ENCODE assay signal across 27 mouse cellular contexts in the genomic region with DNA sequence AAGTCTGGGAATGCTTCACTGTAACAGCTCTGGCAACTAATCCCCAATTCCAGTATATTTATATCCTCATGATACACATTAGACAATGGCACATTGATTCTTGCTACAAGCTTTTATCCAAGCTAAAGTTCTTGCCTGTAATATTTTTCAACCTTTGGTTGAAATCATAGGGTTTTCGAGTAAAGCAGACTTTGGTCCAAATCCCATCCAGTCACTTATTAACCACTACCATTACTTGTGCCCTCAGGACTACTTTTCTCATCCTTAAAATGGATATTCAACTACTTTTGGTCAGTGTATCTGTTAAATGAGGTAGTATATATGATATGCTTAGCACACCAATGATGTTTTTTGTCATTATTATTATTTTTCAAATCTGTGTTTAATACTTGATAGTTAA.
"Had no signal": no experiment of that assay in that cellular context is flagged by ENCODE, and none has a peak within 500 bp of the region (broad histone marks: within the 10 kb centered on the region; RNA-seq: fewer than 3 reads in every experiment).

No protein-coding gene starts in this region.

- ATAC-seq: forebrain, embryonic 13.5 days; forebrain, embryonic 14.5 days; forebrain, embryonic 15.5 days; forebrain, embryonic 16.5 days; forebrain, postnatal 0 days had no signal

- H3K27me3 ChIP-seq: embryonic facial prominence, embryonic 12.5 days; embryonic facial prominence, embryonic 13.5 days; embryonic facial prominence, embryonic 15.5 days; forebrain, embryonic 12.5 days; forebrain, embryonic 13.5 days; forebrain, embryonic 15.5 days had no signal

- H3K27ac ChIP-seq: embryonic facial prominence, embryonic 10.5 days; embryonic facial prominence, embryonic 12.5 days; embryonic facial prominence, embryonic 13.5 days; embryonic facial prominence, embryonic 15.5 days; forebrain, embryonic 10.5 days; forebrain, embryonic 12.5 days; forebrain, embryonic 13.5 days; forebrain, embryonic 15.5 days; gastrocnemius, adult 2 months had no signal

- H3K4me3 ChIP-seq: embryonic facial prominence, embryonic 10.5 days; embryonic facial prominence, embryonic 12.5 days; embryonic facial prominence, embryonic 13.5 days; embryonic facial prominence, embryonic 15.5 days; erythroblast, embryonic 14.5 days; forebrain, embryonic 10.5 days; forebrain, embryonic 12.5 days; forebrain, embryonic 13.5 days; forebrain, embryonic 15.5 days; gastrocnemius, adult 2 months had no signal

- H3K9me3 ChIP-seq: embryonic facial prominence, embryonic 10.5 days; embryonic facial prominence, embryonic 12.5 days; embryonic facial prominence, embryonic 13.5 days; embryonic facial prominence, embryonic 15.5 days; forebrain, embryonic 10.5 days; forebrain, embryonic 12.5 days; forebrain, embryonic 13.5 days; forebrain, embryonic 15.5 days had no signal

- H3K4me2 ChIP-seq: embryonic facial prominence, embryonic 12.5 days; embryonic facial prominence, embryonic 13.5 days; embryonic facial prominence, embryonic 15.5 days; forebrain, embryonic 12.5 days; forebrain, embryonic 13.5 days; forebrain, embryonic 15.5 days had no signal

- H3K9ac ChIP-seq: embryonic facial prominence, embryonic 12.5 days; embryonic facial prominence, embryonic 13.5 days; embryonic facial prominence, embryonic 15.5 days; forebrain, embryonic 12.5 days; forebrain, embryonic 13.5 days; forebrain, embryonic 15.5 days; forebrain, postnatal 0 days had no signal

- H3K36me3 ChIP-seq: embryonic facial prominence, embryonic 12.5 days; embryonic facial prominence, embryonic 13.5 days; embryonic facial prominence, embryonic 15.5 days; forebrain, embryonic 12.5 days; forebrain, embryonic 15.5 days had no signal

- H3K4me1 ChIP-seq: embryonic facial prominence, embryonic 13.5 days; embryonic facial prominence, embryonic 15.5 days; forebrain, embryonic 12.5 days; forebrain, embryonic 13.5 days; forebrain, embryonic 15.5 days had no signal

- DNase-seq: cerebellum, adult 2 months; cerebellum, adult 8-10 months; cerebellum, adult 9-10 months; cerebellum, adult 9-11 months; cerebellum, postnatal 10 days; cerebellum, postnatal 14 days; cerebellum, postnatal 25 days; cerebellum, postnatal 36 days; embryo, embryonic 11 days; forebrain, postnatal 0 days; gastrocnemius, adult 2 months; gastrocnemius, postnatal 10 days; gastrocnemius, postnatal 14 days; gastrocnemius, postnatal 25 days; gastrocnemius, postnatal 36 days; heart, adult 18-20 months had no signal
